Mouse (Mus musculus) liver, adult (tissue): ENCODE results near the gene Gm45837.
A peak's percentile ranks its signal among the peaks of the same experiment; 100 is the strongest.

ENCODE experiments used
- GATA4 ChIP-seq: IDR thresholded peaks from 2 replicates; pipeline ENCODE4 v1.6.1; 2014; ENCODE audit warnings: mild to moderate bottlenecking, low read length; ENCODE audit not compliant: insufficient replicate concordance

Gm45837 gene

DNA sequence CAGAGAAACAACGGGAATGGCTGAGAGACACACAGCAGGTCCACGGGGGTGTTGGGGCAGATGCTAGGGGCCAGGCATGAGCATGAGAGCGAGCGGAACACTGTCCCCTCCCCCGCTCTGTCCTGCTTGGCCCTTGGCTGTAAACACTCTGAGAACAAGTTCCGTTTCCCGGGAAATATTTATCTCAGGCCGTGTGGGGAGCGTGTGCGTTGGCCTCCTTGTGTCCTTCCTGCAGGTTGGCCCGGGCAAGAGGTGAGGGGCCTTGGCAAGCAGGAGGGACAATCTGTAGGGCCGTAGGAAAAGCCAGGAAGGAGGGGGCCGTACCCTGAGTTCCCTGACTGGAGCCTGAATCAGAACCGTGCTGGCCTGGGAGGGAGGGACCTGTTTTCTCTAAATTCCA is 54.7 kb downstream of the Gm45837 start:
- TF ChIP-seq GATA4 = peak; percentile 98

DNA sequence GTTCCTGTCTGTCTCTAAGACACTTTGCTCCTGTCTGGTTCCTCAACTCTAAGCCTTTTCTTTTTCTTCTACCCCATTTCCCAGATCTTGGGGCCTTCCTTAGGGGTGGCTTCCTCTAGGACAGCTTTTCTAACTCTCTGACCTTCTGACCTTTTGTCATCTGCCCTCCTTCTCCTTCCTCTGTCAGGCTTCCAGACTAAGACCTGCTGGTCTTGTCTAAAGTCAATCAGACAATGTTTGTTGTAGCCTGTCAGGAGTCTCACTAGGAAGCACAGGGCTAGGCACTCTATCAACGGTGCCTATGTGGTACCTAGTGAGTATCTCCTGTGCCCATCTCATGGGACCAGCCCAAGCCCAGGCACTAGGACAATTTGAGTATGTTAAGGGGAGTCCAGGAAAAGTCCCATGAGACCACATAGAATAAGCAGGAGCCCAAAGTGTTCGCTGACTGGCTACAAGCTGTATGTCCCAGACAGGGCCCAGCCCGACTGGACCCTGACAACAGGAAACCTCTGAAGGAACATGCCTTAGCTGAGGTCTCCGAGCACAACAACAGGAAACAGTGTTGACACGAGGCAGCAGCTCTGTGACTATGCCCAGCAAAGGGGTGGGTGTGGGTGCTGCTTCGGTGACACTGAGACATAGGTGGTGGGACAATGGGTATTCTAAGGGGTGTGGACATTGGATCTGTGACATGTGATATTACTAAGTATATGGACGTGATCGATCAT is 55.3 kb downstream of the Gm45837 start:
- TF ChIP-seq GATA4 = no peak

DNA sequence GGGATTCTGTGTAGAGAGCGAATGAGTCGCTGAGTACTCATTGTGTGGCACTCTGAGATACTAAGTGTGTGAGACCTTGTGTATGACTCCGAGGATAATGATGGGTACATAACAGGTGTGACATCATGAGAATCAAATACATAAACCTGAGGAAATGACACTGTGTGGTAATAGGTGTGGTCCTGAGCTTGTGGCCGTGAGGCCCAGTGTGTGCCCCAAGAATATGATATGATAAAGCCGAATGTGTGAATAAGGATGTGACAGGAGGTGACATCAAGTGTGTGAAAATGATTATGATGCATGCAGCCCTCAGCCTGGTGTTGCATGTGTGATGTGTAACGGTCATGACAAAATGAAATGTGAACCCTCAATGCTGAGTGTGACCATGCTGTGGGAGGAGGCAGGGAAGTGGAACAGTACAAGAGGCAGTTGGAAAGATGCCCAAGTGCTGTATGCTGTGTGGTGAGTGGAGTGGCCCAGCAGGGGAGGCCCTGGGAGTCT is 55.9 kb downstream of the Gm45837 start:
- TF ChIP-seq GATA4 = no peak

DNA sequence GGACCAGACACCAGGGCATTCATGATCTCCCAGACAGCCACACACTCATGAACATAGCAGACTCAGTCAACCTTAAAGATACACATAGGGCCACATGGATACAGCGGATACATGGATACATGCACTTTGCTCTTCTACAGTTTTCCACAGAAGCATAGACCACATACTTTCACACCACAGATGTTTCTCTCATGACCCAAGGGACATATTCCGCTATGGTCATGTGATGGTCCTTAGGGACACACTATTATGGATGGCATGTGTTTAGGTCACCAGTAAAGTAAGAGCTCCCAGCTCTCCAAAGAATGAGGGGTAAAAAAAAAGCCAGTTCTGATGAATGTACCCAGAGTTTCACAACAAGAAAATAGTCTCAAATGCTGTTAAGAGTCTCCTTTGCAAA is 60.7 kb downstream of the Gm45837 start:
- TF ChIP-seq GATA4 = no peak

DNA sequence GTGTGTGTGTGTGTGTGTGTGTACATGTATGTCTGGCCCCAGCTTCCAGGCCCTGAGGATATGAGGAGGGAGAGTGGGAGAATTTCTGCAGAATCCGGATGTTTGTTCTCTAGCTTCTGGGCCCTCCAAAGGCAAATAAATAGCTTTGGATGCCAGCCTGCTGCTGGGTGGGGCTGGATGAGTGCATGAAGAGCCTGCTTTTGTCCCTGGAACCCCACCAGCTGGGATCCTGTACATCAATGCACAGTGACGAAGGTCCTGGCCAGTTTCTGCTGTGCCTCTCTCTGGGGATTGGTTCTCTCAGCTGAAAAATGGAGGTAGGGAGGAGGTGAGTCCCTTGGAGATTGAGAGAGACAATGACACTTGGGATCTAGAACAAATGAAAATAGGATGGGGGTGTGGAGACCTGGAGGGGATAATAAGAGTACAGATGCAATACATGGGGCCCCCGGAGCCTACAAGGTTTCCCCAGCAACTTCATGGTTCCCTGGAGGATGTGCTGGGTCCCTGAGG is 61.3 kb downstream of the Gm45837 start:
- TF ChIP-seq GATA4 = no peak

DNA sequence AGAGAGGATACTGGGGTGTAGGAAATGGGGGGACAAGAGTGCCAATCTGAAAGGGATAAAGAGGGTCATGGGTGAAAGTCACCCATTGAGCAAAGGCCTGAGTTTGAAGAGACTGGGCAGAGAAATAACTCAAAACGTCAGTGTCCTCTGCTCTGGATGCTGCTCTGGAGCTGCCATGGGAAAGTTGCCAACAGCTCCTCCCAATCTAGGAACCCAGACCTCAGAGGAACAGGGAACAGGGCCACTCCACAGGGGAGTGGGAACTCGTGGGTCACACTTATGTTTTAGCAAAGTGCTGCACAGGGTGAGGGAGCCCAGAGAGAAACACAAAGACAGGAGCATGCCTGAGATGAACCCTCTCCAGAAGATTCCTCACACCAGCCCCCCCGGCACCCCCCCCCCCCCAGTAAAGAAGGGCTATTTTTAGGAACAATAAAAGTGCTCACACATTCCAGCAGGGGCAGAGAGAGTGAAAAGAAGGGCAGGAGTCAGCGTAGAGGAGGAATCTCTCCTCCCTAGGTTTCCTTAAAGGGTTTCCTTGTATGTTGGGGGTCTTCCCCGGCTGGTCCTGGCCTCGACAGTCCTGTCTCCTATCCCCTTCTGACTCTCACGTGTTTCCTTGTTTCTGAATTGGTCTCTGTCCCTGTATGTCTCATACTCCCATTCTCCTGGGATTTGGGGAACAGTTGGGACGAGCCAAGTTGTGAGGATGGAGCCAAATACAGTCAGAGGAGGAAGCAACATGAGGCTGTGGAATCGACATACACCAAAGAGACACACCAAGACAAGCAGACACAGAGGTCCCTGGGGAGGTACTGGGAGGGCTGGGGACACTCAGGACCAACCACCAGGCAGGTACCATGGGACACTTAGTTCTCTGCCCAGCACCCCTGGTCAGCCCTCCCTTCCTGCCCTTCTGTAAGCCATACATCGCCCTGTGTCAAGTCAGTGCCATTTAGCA is 62.2 kb downstream of the Gm45837 start:
- no peak for TF ChIP-seq GATA4

DNA sequence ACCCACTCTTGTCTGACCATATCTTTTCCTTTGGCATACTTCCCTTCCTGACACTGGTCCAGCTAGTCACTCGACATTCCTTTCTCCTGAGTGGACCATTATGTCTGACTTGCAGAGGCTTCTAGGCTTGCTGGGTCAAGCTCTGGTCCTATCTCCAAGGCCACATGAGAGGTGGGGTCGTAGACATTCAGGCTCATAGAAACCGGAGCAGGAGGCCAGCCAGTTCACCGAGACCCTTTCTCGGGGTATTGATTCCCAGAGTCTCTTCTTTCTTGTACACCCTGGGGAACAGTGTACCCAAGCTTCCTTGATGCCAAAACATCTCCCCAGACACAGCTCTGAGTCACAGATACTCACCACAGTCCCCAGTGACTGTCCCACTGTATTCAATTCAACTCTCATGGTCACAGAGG is 63.7 kb downstream of the Gm45837 start:
- no peak for TF ChIP-seq GATA4

DNA sequence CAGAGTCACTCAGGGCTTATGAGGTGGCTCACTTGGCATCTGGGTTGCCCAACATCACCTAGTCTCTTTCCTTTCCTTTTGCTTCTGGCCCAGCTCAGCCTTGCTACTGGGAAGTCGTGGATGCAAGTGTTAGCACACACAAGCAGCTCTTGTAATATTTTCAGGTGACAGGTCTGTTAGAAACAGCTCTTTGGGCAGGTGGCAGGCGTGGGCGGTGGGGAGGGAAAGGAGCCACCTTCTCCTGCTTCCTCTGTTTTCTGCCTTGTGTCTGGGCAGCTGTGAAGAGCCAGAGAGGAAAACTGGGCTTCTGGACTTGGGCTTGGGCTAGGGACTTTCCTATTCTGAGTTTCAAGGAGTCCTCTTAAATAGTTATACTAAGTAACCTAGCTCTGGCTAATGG is 65.3 kb downstream of the Gm45837 start:
- TF ChIP-seq GATA4 = no peak

DNA sequence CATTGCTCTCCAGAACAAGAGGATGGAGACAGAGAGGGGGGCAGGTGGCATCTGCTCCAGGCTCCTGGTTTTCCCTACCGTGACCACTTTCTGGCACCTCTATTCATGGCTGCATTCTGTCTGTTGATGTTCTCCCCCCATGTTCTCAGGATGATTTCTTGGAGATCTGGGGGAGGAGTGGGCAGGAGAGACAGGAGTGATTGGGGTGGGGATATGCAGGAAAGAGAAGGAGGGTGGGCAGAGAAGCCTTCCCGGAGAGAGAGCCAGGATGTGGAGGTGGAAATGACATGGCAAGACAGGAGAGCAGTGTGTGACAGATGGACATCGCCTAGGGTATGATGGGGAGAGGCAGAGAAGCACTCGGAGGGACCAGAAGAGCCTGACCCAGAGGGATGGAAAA is 65.8 kb downstream of the Gm45837 start:
- TF ChIP-seq GATA4 = no peak

DNA sequence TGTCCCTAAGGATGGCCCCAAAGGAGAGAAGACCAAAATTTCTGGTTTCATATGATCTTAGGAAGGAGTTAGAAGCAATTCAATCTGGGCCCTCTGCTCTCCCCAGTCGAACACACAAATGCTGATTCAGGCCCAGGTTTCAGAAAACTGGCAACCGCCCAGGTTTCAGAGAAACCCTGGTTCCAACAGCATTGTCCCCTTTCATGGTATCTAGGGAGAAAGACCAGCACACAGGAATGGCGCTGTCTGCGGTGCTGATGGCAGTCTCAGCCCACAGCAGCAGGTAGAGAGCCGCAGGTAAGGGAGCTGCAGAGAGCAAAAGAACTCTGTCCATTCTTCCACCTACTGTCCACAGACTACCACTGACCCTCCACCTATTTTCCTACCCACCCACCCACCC is 66.5 kb downstream of the Gm45837 start:
- TF ChIP-seq GATA4 = no peak

DNA sequence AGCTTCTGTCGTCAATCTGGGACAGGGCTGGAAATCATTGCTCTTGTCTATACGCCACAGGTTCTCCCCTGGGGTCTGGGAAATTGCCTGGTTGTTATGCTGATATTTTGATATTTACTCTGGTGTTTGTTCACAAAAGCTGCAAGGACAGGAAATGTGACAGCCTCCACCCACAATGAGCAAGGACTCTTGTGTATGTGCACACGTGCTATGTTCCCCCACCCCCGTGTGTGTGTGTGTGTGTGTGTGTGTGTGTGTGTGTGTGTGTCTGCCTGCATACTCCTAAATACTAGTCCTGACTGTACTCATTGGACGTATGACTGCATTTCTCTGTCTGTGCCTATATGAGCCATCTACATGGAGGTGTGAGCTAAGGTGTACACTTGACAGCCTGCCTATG is 67.4 kb downstream of the Gm45837 start:
- no peak for TF ChIP-seq GATA4

DNA sequence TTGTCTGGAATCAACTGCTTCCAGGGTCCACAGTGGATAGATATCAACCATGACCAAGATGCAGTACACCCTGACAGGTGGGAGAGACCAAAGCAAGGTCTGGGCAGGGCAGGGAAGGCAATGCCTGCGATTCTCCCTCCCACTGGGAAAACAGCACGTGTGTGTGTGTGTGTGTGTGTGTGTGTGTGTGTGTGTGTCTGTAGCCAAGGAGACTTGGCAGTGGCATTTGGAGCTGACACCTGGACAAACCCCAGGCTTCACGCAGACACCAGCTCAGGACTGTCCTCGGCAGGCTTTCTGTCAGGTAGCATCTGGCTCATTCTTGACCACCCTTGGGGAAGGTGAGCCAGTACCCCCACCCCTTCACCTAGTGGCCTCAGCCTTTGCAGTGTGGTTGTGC is 69.2 kb downstream of the Gm45837 start:
- no peak for TF ChIP-seq GATA4

DNA sequence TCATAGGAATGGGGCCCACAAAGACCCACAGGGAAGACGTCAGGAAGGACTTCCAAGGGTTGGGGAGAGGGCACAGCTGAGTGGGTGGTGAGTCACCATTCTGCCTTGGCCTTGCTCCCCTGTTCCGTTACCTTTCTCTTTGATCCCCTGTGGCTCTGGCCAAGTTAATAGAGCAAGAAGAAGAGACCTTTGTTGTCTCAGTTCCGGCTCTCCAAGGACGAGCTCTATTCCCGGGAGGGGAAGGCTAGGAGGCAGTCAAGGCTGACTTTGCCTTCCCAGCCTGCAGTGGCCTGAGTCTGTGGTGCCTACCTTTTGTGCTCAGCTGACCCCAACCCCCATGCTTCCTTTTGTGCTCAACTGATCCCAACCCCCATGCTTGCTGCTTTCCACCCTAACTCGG is 70.0 kb downstream of the Gm45837 start:
- TF ChIP-seq GATA4 = no peak

DNA sequence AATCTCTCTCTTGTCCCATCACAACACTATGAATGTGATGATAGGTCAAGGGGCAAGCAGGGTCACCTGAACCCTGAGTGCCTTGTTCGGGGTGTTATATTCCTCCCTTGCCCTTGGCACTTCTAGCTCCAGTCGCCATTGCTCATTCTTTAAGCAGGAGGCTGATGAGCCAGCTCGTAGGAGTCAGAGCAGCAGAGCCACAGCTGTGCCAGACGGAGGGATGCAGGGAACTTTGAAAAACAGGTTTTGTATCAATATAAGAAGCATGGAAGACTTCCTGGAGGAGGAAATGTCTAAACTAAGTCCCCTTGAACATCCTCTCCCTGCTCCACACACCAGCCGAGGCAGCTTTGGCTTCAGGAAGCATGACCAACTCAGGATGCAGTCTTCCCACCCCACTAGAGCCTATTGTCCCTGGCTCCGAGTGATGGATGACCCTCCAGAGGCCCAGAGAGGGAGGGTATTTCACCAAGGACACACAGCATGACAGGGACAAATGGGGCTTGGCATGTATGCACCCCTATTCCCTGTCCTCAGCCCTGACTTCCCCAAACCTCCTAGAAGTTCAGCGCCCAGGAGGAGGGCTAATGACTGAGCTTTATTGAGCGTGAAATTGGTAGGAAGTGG is 71.3 kb downstream of the Gm45837 start:
- TF ChIP-seq GATA4 = no peak

DNA sequence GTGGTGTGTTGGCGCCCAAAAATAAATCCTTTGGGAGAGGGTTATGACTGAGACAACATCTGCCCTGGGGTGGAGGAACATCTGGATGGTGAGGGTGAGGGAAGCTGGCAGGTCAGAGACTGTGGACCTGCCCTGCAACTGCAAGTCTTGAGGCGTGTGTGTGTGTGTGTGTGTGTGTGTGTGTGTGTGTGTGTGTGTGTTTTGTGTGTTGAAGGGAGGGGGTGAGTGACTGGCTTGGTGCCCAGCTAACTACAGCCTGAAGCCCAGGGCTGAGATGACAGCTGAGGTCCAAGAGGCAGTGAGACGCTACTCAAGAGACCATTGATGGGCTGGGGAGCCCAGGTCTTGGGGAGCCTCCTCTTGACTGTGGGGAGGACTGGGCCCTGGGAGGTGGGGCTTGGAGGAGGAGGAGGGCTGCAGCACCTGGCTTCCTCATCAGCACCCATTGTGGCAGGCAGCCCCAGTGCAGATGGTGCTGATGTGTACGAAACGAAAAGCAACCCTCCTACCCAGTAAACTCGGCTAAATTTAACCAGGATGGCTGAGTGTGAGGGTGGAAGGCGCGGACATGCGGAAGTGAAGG is 71.9 kb downstream of the Gm45837 start:
- TF ChIP-seq GATA4 = no peak

DNA sequence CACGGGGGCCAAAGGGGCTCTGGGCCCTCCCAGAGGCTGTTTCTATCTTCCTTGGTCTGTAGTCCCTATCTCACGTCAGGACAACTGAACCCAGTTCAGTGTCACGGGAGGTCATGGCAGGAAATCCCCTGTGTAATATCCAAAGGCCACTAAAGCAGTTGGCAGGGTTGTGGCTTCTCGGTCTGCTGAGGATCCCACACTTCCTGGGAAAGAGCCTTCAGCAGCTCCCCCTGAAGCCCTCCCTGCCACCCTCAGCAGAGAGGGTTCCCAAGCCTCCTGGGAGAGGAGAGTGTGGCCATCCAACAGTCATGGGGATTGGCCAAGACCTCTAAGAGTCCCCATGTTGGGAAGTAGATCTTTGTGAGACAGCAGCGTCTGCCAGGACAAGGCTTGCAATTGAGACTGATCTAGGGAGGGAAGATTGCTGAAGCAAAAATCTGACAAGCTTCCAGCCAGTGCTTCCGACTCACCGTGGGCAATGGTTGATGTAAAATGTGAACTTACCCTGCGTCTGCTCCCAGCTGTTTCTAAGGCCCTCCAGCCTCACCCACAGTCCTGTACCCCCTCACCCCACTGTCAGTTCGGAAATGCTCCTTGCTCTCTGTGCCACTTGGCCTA is 72.9 kb downstream of the Gm45837 start:
- peak; percentile 40; the same call in 1 of the 2 replicates for TF ChIP-seq GATA4
